Mouse (Mus musculus): ENCODE results near the gene Trim65.

DNA sequence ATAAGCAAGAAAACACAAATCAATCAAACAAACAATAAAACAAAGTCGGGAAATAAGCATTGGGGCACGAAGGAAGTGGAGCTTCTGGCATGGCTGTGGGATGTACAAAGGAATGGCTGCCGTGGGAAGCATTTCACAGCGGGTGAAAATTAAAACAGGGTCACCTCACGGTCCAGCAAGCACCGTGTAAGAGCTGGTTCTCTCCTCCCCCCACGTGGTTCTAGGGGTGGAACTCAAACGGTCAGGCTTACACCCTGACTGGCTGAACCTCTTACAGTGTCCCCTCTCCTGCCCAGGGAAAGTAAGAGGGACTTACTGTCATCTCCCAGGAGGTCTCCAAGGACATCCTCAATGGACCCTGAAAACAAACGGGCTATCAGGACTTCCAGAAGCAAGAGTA lies 32.1 kb upstream of the Trim65 start:
- TF ChIP-seq CTCF (IDR thresholded peaks at IDR 0.05; ENCODE audit: extremely low read depth, insufficient read length, insufficient replicate concordance, low read depth, low read length) (no peak), POLR2A (IDR thresholded peaks at IDR 0.05; ENCODE audit: low read depth, low read length) (no peak)
